Mouse (Mus musculus) bone marrow, adult 2 months (tissue): ENCODE measurements around the gene Morc2a. TPM values are rescaled to one million over a fixed set of nuclear protein-coding genes. Genes with fewer than 3 reads are reported as not detected.
"Not testable (repeated sequence)": the region's sequence is repeated elsewhere in the genome, so short reads cannot be mapped to it uniquely, and the experiment has no call there.

Source experiments
- H3K27ac ChIP-seq: fragments of 200-500 bp; 2 replicates; pipeline ENCODE4 v1.5.1; 2012; ENCODE audit warnings: low read depth, mild to moderate bottlenecking, control low read depth, inconsistent platforms, low read length; ENCODE audit not compliant: control insufficient read depth, poor library complexity, insufficient read depth
- H3K4me1 ChIP-seq: fragments of 200-500 bp; 2 replicates; pipeline ENCODE4 v1.6.1; 2011; ENCODE audit warnings: low read length; ENCODE audit not compliant: control insufficient read depth, insufficient read depth
- H3K4me3 ChIP-seq: fragments of 200-500 bp; replicated peaks from 2 replicates; pipeline ENCODE3; 2011; ENCODE audit warnings: mild to moderate bottlenecking, low read depth, low read length, control low read depth; ENCODE audit not compliant: control insufficient read depth
- CTCF ChIP-seq: fragments of 200-500 bp; IDR thresholded peaks from 2 replicates; pipeline ENCODE4 v1.5.1; 2011; ENCODE audit warnings: low read length, control low read depth; ENCODE audit not compliant: control insufficient read depth, insufficient read depth
- POLR2A ChIP-seq: fragments of 200-500 bp; IDR thresholded peaks from 2 replicates; pipeline ENCODE4 v1.6.1; 2011; ENCODE audit warnings: low read depth, mild to moderate bottlenecking, control low read depth, low read length, borderline replicate concordance; ENCODE audit not compliant: control insufficient read depth
- WGBS: fragments of 180-500 bp; shearing (Covaris S2); methylation state at CpG from one replicate; pipeline ENCODE4 v1.1.7; 2018; 5-methylcytosine and 5-hydroxymethylcytosine counted together
- polyA plus RNA-seq: library from polyadenylated mRNA; stranded (reverse); fragments of >200 nt; gene quantifications from 2 replicates; pipeline ENCODE4 v1.2.4, GENCODE M21; 2011; ENCODE audit warnings: low replicate concordance; ENCODE audit not compliant: missing spikeins, insufficient read depth, insufficient read length

Morc2a gene
- polyA plus RNA-seq, result 13.0 and 24.9 TPM in 2 replicates

- Histone ChIP-seq H3K27ac (peak within 1 kb of the TSS; percentile 93), H3K4me3 (peak within 1 kb of the TSS; percentile 94), H3K4me1 (peaks cover 1% of the 10 kb centered on the region; the same call in 1 of the 2 replicates)
- TF ChIP-seq POLR2A, result peak; percentile 70
- TF ChIP-seq CTCF, result no peak; the same call in 1 of the 2 replicates
- 2% methylated on average over 81 of the region's 81 CpGs for WGBS
Observed at GRCm38 (mm10) chr11:3648964-3649841, at the start of gene Morc2a. Gene Morc2a (plus strand): TSS chr11:3649191.

GRCm38 (mm10) chr11:3601966-3602365 lies 47.0 kb upstream of the Morc2a start:
- not testable (repeated sequence) for H3K4me3 ChIP-seq, H3K4me1 ChIP-seq, H3K27ac ChIP-seq
- WGBS, result 13% methylated on average over 1 of the region's 1 CpGs

- not testable (repeated sequence) for H3K4me3 ChIP-seq, H3K4me1 ChIP-seq, H3K27ac ChIP-seq
- TF ChIP-seq CTCF, result peak; percentile 24; the same call in 1 of the 2 replicates
- 73% methylated on average over 2 of the region's 2 CpGs for WGBS
Observed at GRCm38 (mm10) chr11:3602687-3603086, 46.3 kb upstream of the Morc2a start.

GRCm38 (mm10) chr11:3606456-3606855 lies 42.5 kb upstream of the Morc2a start:
- Histone ChIP-seq H3K27ac (no peak overlapping the region), H3K4me1 (no peaks in the 10 kb centered on the region), H3K4me3 (no peak overlapping the region)
- 89% methylated on average over 5 of the region's 5 CpGs for WGBS
- no peak for TF ChIP-seq POLR2A
- no peak for TF ChIP-seq CTCF

- WGBS, result 90% methylated on average over 4 of the region's 4 CpGs
Observed at GRCm38 (mm10) chr11:3615576-3615975, 33.4 kb upstream of the Morc2a start.

GRCm38 (mm10) chr11:3622826-3623225 lies 26.2 kb upstream of the Morc2a start:
- Histone ChIP-seq H3K4me1 (no peaks in the 10 kb centered on the region), H3K4me3 (no peak overlapping the region), H3K27ac (no peak overlapping the region)
- TF ChIP-seq POLR2A (no peak), CTCF (no peak)
- WGBS, result 81% methylated on average over 5 of the region's 5 CpGs

More at GRCm38 (mm10) chr11:3615576-3615975, 33.4 kb upstream of the Morc2a start:
- Histone ChIP-seq H3K4me1 (no peaks in the 10 kb centered on the region), H3K27ac (no peak overlapping the region), H3K4me3 (no peak overlapping the region)
- TF ChIP-seq CTCF, result no peak
- TF ChIP-seq POLR2A, result no peak

GRCm38 (mm10) chr11:3624391-3625027 lies 24.5 kb upstream of the Morc2a start:
- TF ChIP-seq CTCF (no peak), POLR2A (no peak)
- Histone ChIP-seq H3K4me1 (no peaks in the 10 kb centered on the region), H3K27ac (no peak overlapping the region), H3K4me3 (no peak overlapping the region)
- 76% methylated on average over 4 of the region's 4 CpGs for WGBS

- no peak overlapping the region for H3K27ac ChIP-seq
- no peaks in the 10 kb centered on the region for H3K4me1 ChIP-seq
- 5% methylated on average over 32 of the region's 32 CpGs for WGBS
- TF ChIP-seq CTCF (no peak), POLR2A (no peak; the same call in 1 of the 2 replicates)
- no peak overlapping the region for H3K4me3 ChIP-seq
Observed at GRCm38 (mm10) chr11:3628999-3629491, 19.9 kb upstream of the Morc2a start.

- not testable (repeated sequence) for H3K27ac ChIP-seq, H3K4me3 ChIP-seq, H3K4me1 ChIP-seq
- 57% methylated on average over 8 of the region's 8 CpGs for WGBS
Observed at GRCm38 (mm10) chr11:3633269-3633668, 15.7 kb upstream of the Morc2a start.
